Mouse (Mus musculus): Measurements from ENCODE around the gene Snx1. TPM values are rescaled to one million over a fixed set of nuclear protein-coding genes. Genes with fewer than 3 reads are reported as not detected.

Gene Snx1
- total and polyA plus RNA-seq, 3 experiments: 83.9 to 189 (median 113) TPM

GRCm38 (mm10) chr9:66170506-66170905 lies 44.1 kb upstream of the Snx1 start:
- no peak for DNase-seq (ENCODE audit: low read depth, low spot score)
- no peak overlapping the region for H3K4me3 ChIP-seq (ENCODE audit: control insufficient read depth in 1 of 2, insufficient read depth in 1 of 2, low read depth in 2 of 2, low read length in 2 of 2)
- TF ChIP-seq NELFE (IDR thresholded peaks at IDR 0.05; ENCODE audit: low read depth, low read length) (no peak), USF1 (IDR thresholded peaks at IDR 0.05; ENCODE audit: low read depth, low read length) (no peak), JUND (IDR thresholded peaks at IDR 0.05; ENCODE audit: low read depth, low read length) (no peak), GABPA (IDR thresholded peaks at IDR 0.05; ENCODE audit: low read depth, low read length) (no peak), TBP (IDR thresholded peaks at IDR 0.05; ENCODE audit: low read depth, low read length) (no peak), POLR2AphosphoS2 (IDR thresholded peaks at IDR 0.05; ENCODE audit: low read length) (no peak), MAX (IDR thresholded peaks at IDR 0.05; ENCODE audit: low read length) (no peak), ZKSCAN1 (IDR thresholded peaks at IDR 0.05; ENCODE audit: low read depth, low read length) (no peak), ETS1 (IDR thresholded peaks at IDR 0.05; ENCODE audit: low read depth, low read length) (no peak), KAT2A (conservative IDR thresholded peaks at IDR 0.05; ENCODE audit: low read depth, low read length) (no peak), MXI1 (IDR thresholded peaks at IDR 0.05; ENCODE audit: low read depth, low read length) (no peak), UBTF (IDR thresholded peaks at IDR 0.05; ENCODE audit: borderline replicate concordance, insufficient read depth, low read depth, low read length) (no peak), EP300 (IDR thresholded peaks at IDR 0.05; ENCODE audit: low read depth in 1 of 2, low read length in 2 of 2) (no peak), SMC3 (IDR thresholded peaks at IDR 0.05; ENCODE audit: low read depth, low read length) (no peak), E2F4 (IDR thresholded peaks at IDR 0.05; ENCODE audit: borderline replicate concordance, low read depth, low read length) (no peak), POLR2A (IDR thresholded peaks at IDR 0.05; ENCODE audit: control insufficient read depth in 1 of 2, insufficient read depth in 1 of 2, low read depth in 1 of 2, low read length in 2 of 2, poor library complexity in 1 of 2) (no peak), TCF12 (IDR thresholded peaks at IDR 0.05; ENCODE audit: low read depth, low read length) (no peak), ZC3H11A (IDR thresholded peaks at IDR 0.05; ENCODE audit: low read depth, low read length) (no peak), RCOR1 (IDR thresholded peaks at IDR 0.05; ENCODE audit: low read depth, low read length) (no peak), MYC (IDR thresholded peaks at IDR 0.05; ENCODE audit: low read depth, low read length) (no peak)
- H3K4me1 ChIP-seq (ENCODE audit: control insufficient read depth in 1 of 2, insufficient read depth in 2 of 2, low read length in 2 of 2): peaks cover 0 to 9% of the 10 kb centered on the region in 2 experiments; a peak in 2 of 4 replicates
- H3K9me3 ChIP-seq (replicated peaks; ENCODE audit: insufficient read depth, low read length): no peaks in the 10 kb centered on the region
- peaks cover 0 to 4% of the 10 kb centered on the region in 2 experiments; a peak in 2 of 4 replicates for H3K36me3 ChIP-seq (ENCODE audit: control insufficient read depth in 1 of 2, insufficient read depth in 2 of 2, low read length in 2 of 2)
- no peak overlapping the region for H3K9ac ChIP-seq (ENCODE audit: control insufficient read depth, low read depth, low read length, poor library complexity, severe bottlenecking)
- no peaks in the 10 kb centered on the region for H3K27me3 ChIP-seq (ENCODE audit: control insufficient read depth in 1 of 2, insufficient read depth in 2 of 2, low read length in 2 of 2)
- H3K79me2 ChIP-seq (ENCODE audit: control insufficient read depth, insufficient read depth, low read length, poor library complexity): no peaks in the 10 kb centered on the region
- no peak overlapping the region for H3K27ac ChIP-seq (ENCODE audit: control insufficient read depth, low read depth, low read length)

DNA sequence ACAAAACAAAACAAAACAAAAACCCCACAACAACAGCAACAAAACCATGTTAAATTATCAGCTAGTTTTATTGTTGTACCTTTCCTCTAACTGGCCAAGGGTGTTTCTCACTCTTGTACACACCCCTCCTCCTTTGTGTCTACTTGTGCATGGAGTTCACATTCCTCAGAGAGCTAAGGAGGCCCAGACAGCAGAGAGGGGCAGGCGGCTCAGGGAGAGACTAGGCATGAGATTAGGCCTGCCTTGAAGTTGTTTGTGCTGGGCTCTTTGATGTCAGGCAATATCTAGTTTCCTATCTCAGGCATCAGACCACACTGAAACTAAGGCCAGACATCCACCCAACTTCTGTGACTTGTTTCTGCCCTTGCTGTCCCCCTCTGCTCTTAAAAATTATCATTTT lies 41.8 kb upstream of the Snx1 start:
- DNase-seq (ENCODE audit: low read depth, low spot score): peak; percentile 39
- Histone ChIP-seq H3K36me3 (ENCODE audit: control insufficient read depth in 1 of 2, insufficient read depth in 2 of 2, low read length in 2 of 2) (peaks cover 0 to 2% of the 10 kb centered on the region in 2 experiments; a peak in 1 of 4 replicates), H3K27me3 (ENCODE audit: control insufficient read depth in 1 of 2, insufficient read depth in 2 of 2, low read length in 2 of 2) (no peaks in the 10 kb centered on the region), H3K27ac (ENCODE audit: control insufficient read depth, low read depth, low read length) (no peak overlapping the region), H3K9ac (ENCODE audit: control insufficient read depth, low read depth, low read length, poor library complexity, severe bottlenecking) (no peak overlapping the region), H3K79me2 (ENCODE audit: control insufficient read depth, insufficient read depth, low read length, poor library complexity) (no peaks in the 10 kb centered on the region), H3K4me1 (ENCODE audit: control insufficient read depth in 1 of 2, insufficient read depth in 2 of 2, low read length in 2 of 2) (peaks cover 0 to 9% of the 10 kb centered on the region in 2 experiments; a peak in 2 of 4 replicates), H3K9me3 (replicated peaks; ENCODE audit: insufficient read depth, low read length) (no peaks in the 10 kb centered on the region), H3K4me3 (ENCODE audit: control insufficient read depth in 1 of 2, insufficient read depth in 1 of 2, low read depth in 2 of 2, low read length in 2 of 2) (no peak overlapping the region)
- TF ChIP-seq GATA1 (IDR thresholded peaks at IDR 0.05; ENCODE audit: low read depth, low read length) (0 out of 2 replicates have a peak, but pooled peaks have one; percentile 2), POLR2AphosphoS2 (IDR thresholded peaks at IDR 0.05; ENCODE audit: low read length) (no peak), ELF1 (IDR thresholded peaks at IDR 0.05; ENCODE audit: low read depth, low read length) (no peak)
